Mouse (Mus musculus) kidney, adult 2 months (tissue): Measurements from ENCODE around the gene Nkx2-3.

Experiments
- CTCF ChIP-seq: fragments of 200-500 bp; conservative IDR thresholded peaks from 2 replicates; pipeline ENCODE4 v1.5.1; 2011; ENCODE audit warnings: low read depth, mild to moderate bottlenecking, control low read depth, low read length, moderate library complexity, mixed read lengths; ENCODE audit not compliant: insufficient read depth, insufficient read length
- POLR2A ChIP-seq: fragments of 200-500 bp; IDR thresholded peaks from one replicate; pipeline ENCODE4 v1.6.1; 2011; ENCODE audit warnings: low read depth, low read length, control low read depth

GRCm38 (mm10) chr19:43592026-43592425, 20.1 kb upstream of the Nkx2-3 start:
- TF ChIP-seq CTCF (no peak), POLR2A (no peak)
